Mouse (Mus musculus): ENCODE results near the gene Ubr4. TPM values are rescaled to one million over a fixed set of nuclear protein-coding genes. Genes with fewer than 3 reads are reported as not detected.

Ubr4 gene
- polyA plus RNA-seq, 1 experiment from 2014 or later = 97.3 TPM

DNA sequence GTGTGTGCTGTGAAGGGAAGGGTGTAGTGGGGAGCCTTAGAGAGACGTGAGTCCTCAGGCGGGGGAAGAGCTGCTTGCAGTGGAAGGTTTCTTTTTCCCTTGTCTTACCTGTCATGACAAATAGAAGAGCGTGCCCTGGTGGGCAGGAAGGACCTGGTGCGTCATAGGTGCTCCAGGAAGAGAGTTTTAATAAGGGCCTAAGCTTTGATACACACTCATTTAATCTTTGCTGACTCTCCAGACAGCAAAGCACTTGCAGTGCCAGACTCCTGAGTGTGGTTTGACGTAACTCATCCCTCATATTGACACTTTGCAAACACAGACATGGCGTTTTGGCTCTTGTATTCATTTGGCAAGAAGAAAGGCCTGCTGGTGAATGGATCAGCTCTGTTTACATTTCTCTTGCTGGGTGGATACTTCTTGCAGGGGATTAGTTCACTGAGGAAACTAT is 34.5 kb downstream of the Ubr4 start:
- 0 out of 2 replicates have a peak, but pooled peaks cover 1% of the 10 kb centered on the region for H3K4me1 ChIP-seq (ENCODE audit: control insufficient read depth, insufficient read depth, low read length)
- H3K36me3 ChIP-seq (ENCODE audit: control insufficient read depth, insufficient read depth, low read length) = peaks cover 31% of the 10 kb centered on the region
- H3K27me3 ChIP-seq (ENCODE audit: control insufficient read depth, insufficient read depth, low read length) = no peaks in the 10 kb centered on the region
- H3K4me3 ChIP-seq (replicated peaks; ENCODE audit: low read depth, low read length) = no peak overlapping the region
- WGBS = 77% methylated on average over 6 of the region's 6 CpGs
- no peak overlapping the region for H3K4me2 ChIP-seq (ENCODE audit: low read length)
- no peak for DNase-seq
- H3K27ac ChIP-seq (replicated peaks; ENCODE audit: low read depth, low read length) = no peak overlapping the region
- H3K9me3 ChIP-seq (ENCODE audit: control insufficient read depth, low read length) = no peaks in the 10 kb centered on the region
- no peak for ATAC-seq (ENCODE audit: low FRiP score, low TSS enrichment)
- no peak overlapping the region for H3K9ac ChIP-seq (replicated peaks; ENCODE audit: low read length)

DNA sequence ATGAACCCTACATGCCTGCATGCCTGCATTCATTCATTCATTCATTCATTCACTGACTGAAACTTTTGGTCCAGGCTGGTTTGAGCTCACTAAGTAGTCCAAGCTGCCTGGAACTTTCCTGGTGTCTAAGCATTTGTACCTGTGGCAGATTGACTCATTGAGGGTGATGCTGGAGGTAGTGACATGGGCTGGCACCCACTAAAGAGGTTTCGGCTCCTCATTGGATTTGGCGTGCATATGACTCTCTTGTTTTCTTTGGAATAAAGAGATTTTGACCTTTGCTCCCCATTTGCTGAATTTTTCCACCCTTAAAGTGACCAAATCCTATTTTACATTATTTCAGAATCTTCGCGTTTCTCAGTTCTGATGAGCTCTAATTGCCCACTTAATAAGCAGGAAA is 37.1 kb downstream of the Ubr4 start:
- DNase-seq (no peak), ATAC-seq (ENCODE audit: low FRiP score, low TSS enrichment) (no peak)
- Histone ChIP-seq H3K9me3 (ENCODE audit: control insufficient read depth, low read length) (no peaks in the 10 kb centered on the region), H3K4me3 (replicated peaks; ENCODE audit: low read depth, low read length) (no peak overlapping the region), H3K36me3 (ENCODE audit: control insufficient read depth, insufficient read depth, low read length) (peaks cover 54% of the 10 kb centered on the region), H3K4me1 (ENCODE audit: control insufficient read depth, insufficient read depth, low read length) (no peaks in the 10 kb centered on the region), H3K4me2 (ENCODE audit: low read length) (no peak overlapping the region), H3K27ac (replicated peaks; ENCODE audit: low read depth, low read length) (no peak overlapping the region), H3K27me3 (ENCODE audit: control insufficient read depth, insufficient read depth, low read length) (no peaks in the 10 kb centered on the region), H3K9ac (replicated peaks; ENCODE audit: low read length) (no peak overlapping the region)
- WGBS = 95% methylated on average over 4 of the region's 4 CpGs

DNA sequence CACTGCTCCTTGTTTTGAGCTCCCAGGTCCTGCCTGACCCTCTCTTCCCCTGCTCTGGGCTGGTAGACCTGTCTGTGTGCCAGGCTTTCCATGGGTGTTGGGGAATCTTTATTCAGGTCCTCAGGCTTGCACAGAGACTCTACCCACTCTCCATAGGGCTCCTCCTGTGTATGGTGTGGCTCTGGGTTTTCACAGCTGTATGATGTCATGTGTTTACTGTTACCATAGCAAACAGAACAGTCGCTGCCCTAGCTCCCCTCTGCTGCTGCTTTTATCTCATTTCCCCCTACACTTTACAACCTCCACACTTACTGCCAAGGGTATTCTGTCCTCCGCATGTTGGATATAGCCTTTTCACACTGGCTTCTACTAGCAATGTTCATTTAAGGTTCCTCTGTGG is 43.0 kb downstream of the Ubr4 start:
- ATAC-seq (ENCODE audit: low FRiP score, low TSS enrichment) = no peak

DNA sequence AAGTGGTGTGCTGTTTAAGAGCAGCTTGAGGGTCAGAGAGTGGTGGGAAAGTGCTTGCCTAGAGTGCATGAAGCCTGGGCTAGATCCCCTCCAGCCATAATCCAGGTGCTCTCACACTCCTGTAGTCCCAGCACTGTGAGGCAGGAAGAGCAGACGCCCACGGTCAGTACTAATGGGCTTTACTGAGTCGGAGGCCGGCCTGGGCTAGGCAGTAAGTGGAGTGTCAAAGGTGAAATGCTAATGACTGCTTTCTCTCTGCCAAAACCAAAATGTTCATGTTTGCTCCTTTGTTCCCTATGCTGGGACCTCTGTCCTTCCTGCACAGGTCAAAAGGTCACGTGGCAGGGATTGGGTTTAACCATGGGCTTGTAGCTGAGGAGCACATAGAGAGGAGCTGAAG is 48.1 kb downstream of the Ubr4 start:
- Histone ChIP-seq H3K9me3 (ENCODE audit: control insufficient read depth, low read length) (no peaks in the 10 kb centered on the region), H3K9ac (replicated peaks; ENCODE audit: low read length) (no peak overlapping the region), H3K27me3 (ENCODE audit: control insufficient read depth, insufficient read depth, low read length) (no peaks in the 10 kb centered on the region), H3K4me2 (ENCODE audit: low read length) (no peak overlapping the region), H3K36me3 (ENCODE audit: control insufficient read depth, insufficient read depth, low read length) (peaks cover 94% of the 10 kb centered on the region), H3K4me3 (replicated peaks; ENCODE audit: low read depth, low read length) (no peak overlapping the region), H3K4me1 (ENCODE audit: control insufficient read depth, insufficient read depth, low read length) (no peaks in the 10 kb centered on the region), H3K27ac (replicated peaks; ENCODE audit: low read depth, low read length) (no peak overlapping the region)
- no peak for DNase-seq
- no peak for ATAC-seq (ENCODE audit: low FRiP score, low TSS enrichment)
- 88% methylated on average over 5 of the region's 5 CpGs for WGBS

More for the DNA sequence above, 43.0 kb downstream of the Ubr4 start:
- Histone ChIP-seq H3K4me3 (replicated peaks; ENCODE audit: low read depth, low read length) (no peak overlapping the region), H3K4me1 (ENCODE audit: control insufficient read depth, insufficient read depth, low read length) (no peaks in the 10 kb centered on the region), H3K4me2 (ENCODE audit: low read length) (no peak overlapping the region), H3K9me3 (ENCODE audit: control insufficient read depth, low read length) (no peaks in the 10 kb centered on the region), H3K36me3 (ENCODE audit: control insufficient read depth, insufficient read depth, low read length) (peaks cover 92% of the 10 kb centered on the region), H3K9ac (replicated peaks; ENCODE audit: low read length) (no peak overlapping the region), H3K27ac (replicated peaks; ENCODE audit: low read depth, low read length) (no peak overlapping the region), H3K27me3 (ENCODE audit: control insufficient read depth, insufficient read depth, low read length) (no peaks in the 10 kb centered on the region)
- DNase-seq = no peak
- 85% methylated on average over 2 of the region's 2 CpGs for WGBS

DNA sequence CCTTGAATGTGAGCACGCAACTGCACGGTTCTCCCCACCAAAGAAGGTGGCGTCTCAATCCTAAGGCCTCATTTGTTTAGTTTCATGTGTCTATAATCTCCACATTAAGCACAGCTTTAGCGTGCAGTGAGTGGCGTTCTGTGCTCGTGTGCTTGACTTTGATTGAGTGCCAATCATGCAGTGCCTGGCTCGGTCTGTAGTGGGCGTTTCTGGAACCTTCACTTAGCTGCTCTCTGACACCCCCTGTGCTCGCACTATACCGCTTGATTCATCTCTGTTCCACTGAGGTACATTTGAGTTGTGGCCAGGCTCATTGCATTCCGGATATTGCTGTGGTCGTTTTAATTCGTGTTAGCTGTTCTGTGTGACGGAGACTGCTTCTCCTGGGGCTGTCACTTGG is 50.8 kb downstream of the Ubr4 start:
- H3K36me3 ChIP-seq (ENCODE audit: control insufficient read depth, insufficient read depth, low read length) = peaks cover 97% of the 10 kb centered on the region
- H3K9ac ChIP-seq (replicated peaks; ENCODE audit: low read length) = no peak overlapping the region
- WGBS = 87% methylated on average over 14 of the region's 14 CpGs
- H3K4me3 ChIP-seq (replicated peaks; ENCODE audit: low read depth, low read length) = no peak overlapping the region
- no peaks in the 10 kb centered on the region for H3K4me1 ChIP-seq (ENCODE audit: control insufficient read depth, insufficient read depth, low read length)
- no peak overlapping the region for H3K4me2 ChIP-seq (ENCODE audit: low read length)
- H3K27ac ChIP-seq (replicated peaks; ENCODE audit: low read depth, low read length) = no peak overlapping the region
- DNase-seq = no peak
- H3K27me3 ChIP-seq (ENCODE audit: control insufficient read depth, insufficient read depth, low read length) = no peaks in the 10 kb centered on the region
- no peaks in the 10 kb centered on the region for H3K9me3 ChIP-seq (ENCODE audit: control insufficient read depth, low read length)
- ATAC-seq (ENCODE audit: low FRiP score, low TSS enrichment) = no peak

DNA sequence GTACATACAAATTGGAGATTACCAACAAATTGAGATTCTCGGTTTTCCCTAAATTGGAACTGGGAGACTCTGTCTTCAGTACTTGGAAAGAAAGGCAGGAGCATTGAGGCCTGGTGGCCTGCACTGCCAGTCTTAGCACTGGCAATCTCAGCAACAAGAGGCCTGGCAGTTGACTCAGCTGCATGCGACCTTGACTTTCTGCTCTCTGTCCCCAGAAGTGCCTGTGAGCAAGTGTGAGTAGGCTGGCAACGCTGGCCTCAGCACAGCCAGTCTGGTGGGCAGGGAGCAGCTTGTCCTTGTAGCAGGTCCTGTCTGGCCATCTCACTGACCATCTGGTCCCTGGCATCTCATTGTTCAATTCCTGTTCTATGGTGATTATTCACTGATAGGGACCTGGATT is 58.9 kb downstream of the Ubr4 start:
- Histone ChIP-seq H3K9me3 (ENCODE audit: control insufficient read depth, low read length) (no peaks in the 10 kb centered on the region), H3K9ac (replicated peaks; ENCODE audit: low read length) (no peak overlapping the region), H3K4me1 (ENCODE audit: control insufficient read depth, insufficient read depth, low read length) (no peaks in the 10 kb centered on the region), H3K27me3 (ENCODE audit: control insufficient read depth, insufficient read depth, low read length) (no peaks in the 10 kb centered on the region), H3K4me2 (ENCODE audit: low read length) (no peak overlapping the region), H3K4me3 (replicated peaks; ENCODE audit: low read depth, low read length) (no peak overlapping the region), H3K36me3 (ENCODE audit: control insufficient read depth, insufficient read depth, low read length) (peaks cover 99% of the 10 kb centered on the region), H3K27ac (replicated peaks; ENCODE audit: low read depth, low read length) (no peak overlapping the region)
- DNase-seq = no peak
- WGBS = 92% methylated on average over 3 of the region's 3 CpGs
- no peak for ATAC-seq (ENCODE audit: low FRiP score, low TSS enrichment)

DNA sequence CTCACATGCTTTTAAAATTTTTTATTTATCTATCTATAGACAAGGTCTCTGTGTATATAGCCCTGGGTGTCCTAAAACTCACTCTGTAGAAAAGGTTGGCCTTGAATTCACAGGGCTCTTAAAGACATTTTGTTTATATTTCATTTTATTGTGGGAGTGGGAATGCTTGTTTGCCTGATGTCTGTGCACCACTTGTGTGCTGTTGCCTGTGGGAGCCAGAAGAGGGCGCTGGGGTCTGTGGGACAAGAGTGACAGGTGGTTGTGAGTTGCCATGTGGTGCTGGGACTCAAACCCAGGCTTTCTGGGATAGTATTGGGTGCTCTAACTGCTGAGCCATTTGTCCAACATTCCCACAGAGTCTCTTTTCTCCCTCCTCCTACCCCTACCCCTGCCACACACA is 65.5 kb downstream of the Ubr4 start:
- Histone ChIP-seq H3K9ac (replicated peaks; ENCODE audit: low read length) (no peak overlapping the region), H3K27ac (replicated peaks; ENCODE audit: low read depth, low read length) (no peak overlapping the region), H3K27me3 (ENCODE audit: control insufficient read depth, insufficient read depth, low read length) (no peaks in the 10 kb centered on the region), H3K36me3 (ENCODE audit: control insufficient read depth, insufficient read depth, low read length) (peaks cover 97% of the 10 kb centered on the region), H3K9me3 (ENCODE audit: control insufficient read depth, low read length) (no peaks in the 10 kb centered on the region), H3K4me1 (ENCODE audit: control insufficient read depth, insufficient read depth, low read length) (no peaks in the 10 kb centered on the region), H3K4me3 (replicated peaks; ENCODE audit: low read depth, low read length) (no peak overlapping the region), H3K4me2 (ENCODE audit: low read length) (no peak overlapping the region)
- WGBS = 61% methylated on average over 1 of the region's 1 CpGs
- ATAC-seq (ENCODE audit: low FRiP score, low TSS enrichment) = no peak
- DNase-seq = no peak

DNA sequence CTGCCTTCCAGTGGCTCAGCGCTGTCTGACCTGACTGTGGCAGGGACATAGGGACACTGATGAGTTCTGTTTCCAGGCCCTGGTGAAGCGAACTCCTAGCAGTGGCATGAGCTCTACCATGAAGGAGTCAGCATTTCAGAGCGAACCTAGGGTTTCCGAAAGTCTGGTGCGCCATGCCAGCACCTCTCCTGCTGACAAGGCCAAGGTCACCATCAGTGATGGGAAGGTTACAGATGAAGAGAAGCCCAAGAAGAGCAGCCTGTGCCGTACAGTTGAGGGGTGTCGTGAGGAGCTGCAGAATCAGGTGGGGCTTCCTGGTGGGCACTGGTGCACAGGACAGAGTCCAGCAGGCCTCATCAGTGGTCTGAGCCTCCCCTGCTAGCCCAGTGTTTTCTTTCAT is 69.2 kb downstream of the Ubr4 start:
- Histone ChIP-seq H3K36me3 (ENCODE audit: control insufficient read depth, insufficient read depth, low read length) (peaks cover 97% of the 10 kb centered on the region), H3K4me3 (replicated peaks; ENCODE audit: low read depth, low read length) (no peak overlapping the region), H3K27me3 (ENCODE audit: control insufficient read depth, insufficient read depth, low read length) (no peaks in the 10 kb centered on the region), H3K27ac (replicated peaks; ENCODE audit: low read depth, low read length) (no peak overlapping the region), H3K4me2 (ENCODE audit: low read length) (no peak overlapping the region), H3K9ac (replicated peaks; ENCODE audit: low read length) (no peak overlapping the region), H3K4me1 (ENCODE audit: control insufficient read depth, insufficient read depth, low read length) (no peaks in the 10 kb centered on the region), H3K9me3 (ENCODE audit: control insufficient read depth, low read length) (no peaks in the 10 kb centered on the region)
- ATAC-seq (ENCODE audit: low FRiP score, low TSS enrichment) (no peak), DNase-seq (no peak)
- WGBS = 98% methylated on average over 7 of the region's 7 CpGs

DNA sequence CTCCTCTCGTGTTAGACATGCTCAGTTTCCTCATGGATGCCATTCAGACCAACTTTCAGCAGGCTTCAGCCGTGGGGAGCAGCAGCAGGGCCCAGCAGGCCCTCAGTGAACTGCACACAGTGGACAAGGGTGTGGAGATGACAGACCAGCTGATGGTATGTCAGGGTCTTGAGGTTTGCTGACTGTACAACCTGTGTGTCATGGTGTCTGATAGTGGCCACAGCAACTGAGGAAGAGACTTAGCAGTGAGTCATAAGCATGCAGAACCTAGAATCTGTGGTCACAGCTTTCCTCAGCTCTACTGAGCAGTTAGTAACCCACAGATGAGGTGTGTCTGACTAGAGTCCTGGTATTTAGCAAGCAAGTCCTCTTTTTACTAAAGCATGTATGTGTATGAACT is 70.0 kb downstream of the Ubr4 start:
- Histone ChIP-seq H3K4me3 (replicated peaks; ENCODE audit: low read depth, low read length) (no peak overlapping the region), H3K27me3 (ENCODE audit: control insufficient read depth, insufficient read depth, low read length) (no peaks in the 10 kb centered on the region), H3K9ac (replicated peaks; ENCODE audit: low read length) (no peak overlapping the region), H3K9me3 (ENCODE audit: control insufficient read depth, low read length) (no peaks in the 10 kb centered on the region), H3K4me1 (ENCODE audit: control insufficient read depth, insufficient read depth, low read length) (no peaks in the 10 kb centered on the region), H3K36me3 (ENCODE audit: control insufficient read depth, insufficient read depth, low read length) (peaks cover 97% of the 10 kb centered on the region), H3K4me2 (ENCODE audit: low read length) (no peak overlapping the region), H3K27ac (replicated peaks; ENCODE audit: low read depth, low read length) (no peak overlapping the region)
- no peak for DNase-seq
- ATAC-seq (ENCODE audit: low FRiP score, low TSS enrichment) = no peak
- WGBS = 90% methylated on average over 2 of the region's 2 CpGs
